Mouse (Mus musculus): Measurements from ENCODE around the gene Fhl3.

DNA sequence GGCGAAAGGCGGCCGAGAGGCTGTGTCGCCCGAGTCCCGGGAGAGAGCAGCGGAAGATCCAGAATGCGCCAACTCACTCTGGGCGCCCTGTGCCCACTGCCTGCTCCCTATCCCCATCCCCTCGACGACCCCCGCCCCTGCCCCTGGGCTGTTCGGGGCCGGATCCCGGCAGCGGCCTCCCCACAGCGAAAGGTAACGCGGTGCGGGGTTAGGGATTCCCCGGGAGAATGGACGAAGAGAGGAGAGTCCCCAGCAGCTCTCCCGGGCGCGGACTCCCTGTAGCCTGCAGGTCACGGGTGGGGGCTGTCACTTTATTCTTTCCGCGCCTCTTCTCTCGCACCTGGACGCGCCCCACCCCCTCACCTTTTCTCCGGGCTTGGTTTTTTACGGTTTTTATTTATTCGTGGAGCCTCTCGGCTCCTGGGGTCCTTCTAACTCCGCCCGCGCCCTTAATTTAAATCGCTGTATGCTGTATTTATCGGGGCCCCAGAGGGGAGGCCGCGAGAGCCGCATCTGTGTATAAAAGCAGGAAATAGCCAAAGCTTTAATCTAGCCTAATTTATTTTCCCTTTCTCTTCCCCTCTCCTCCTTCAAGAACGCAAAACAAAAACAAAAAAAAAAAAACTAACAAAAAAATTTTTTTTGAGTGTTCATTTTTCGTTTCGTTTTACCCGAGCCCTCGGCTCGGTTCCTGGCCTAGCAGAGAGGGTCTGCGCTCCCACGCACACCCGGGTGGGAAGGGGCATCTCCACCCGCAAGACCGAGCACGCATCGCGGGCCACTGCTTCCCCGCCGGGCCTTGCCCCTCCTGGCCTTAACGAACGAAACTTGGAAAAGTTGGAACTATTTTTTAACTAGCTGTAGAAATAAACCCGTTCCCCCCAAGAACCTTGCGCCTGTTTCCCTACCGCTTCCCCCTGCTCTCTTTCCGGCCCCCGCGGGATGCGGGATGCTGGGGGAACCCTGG is 41.0 kb upstream of the Fhl3 start:
- TF ChIP-seq POLR2A (IDR thresholded peaks at IDR 0.05; ENCODE audit: borderline replicate concordance, control insufficient read depth, low read depth, low read length): no peak
- TF ChIP-seq CTCF (IDR thresholded peaks at IDR 0.05; ENCODE audit: control insufficient read depth, insufficient read depth, low read length): no peak

Measured in bone marrow, adult 2 months (tissue).